In genomic region chr16:10694414-10694851, GRCm38 (mm10) we compare ENCODE assay signal across 10 mouse cellular contexts.
DNase-seq lines count a peak whose midpoint lies in the region; ATAC-seq and TF ChIP-seq lines count a peak whose summit lies in the region.
"Had no signal": no experiment of that assay in that cellular context is flagged by ENCODE, and none has a peak within 500 bp of the region (broad histone marks: within the 10 kb centered on the region; RNA-seq: fewer than 3 reads in every experiment).

No protein-coding gene starts in this region.

- H3K27ac ChIP-seq in small intestine, adult 2 months (ENCODE audit: insufficient read depth, low read depth, low read length), result 0 out of 2 replicates have a peak overlapping the region, but pooled peaks have one; percentile 3
- H3K27ac ChIP-seq in hindbrain, embryonic 11.5 days (ENCODE audit: low read depth, low read length), result no peak overlapping the region

- TF ChIP-seq POLR2A in small intestine, adult 2 months (IDR thresholded peaks at IDR 0.05; ENCODE audit: low read depth, low read length), result no peak

- no peaks in the 10 kb centered on the region for H3K36me3 ChIP-seq in small intestine, adult 2 months (ENCODE audit: control insufficient read depth, insufficient read depth, low read length)
- H3K36me3 ChIP-seq in hindbrain, embryonic 11.5 days (ENCODE audit: control insufficient read depth, insufficient read depth, low read length), result no peaks in the 10 kb centered on the region

- H3K4me2 ChIP-seq in hindbrain, embryonic 11.5 days (replicated peaks; ENCODE audit: low read depth, low read length), result no peak overlapping the region

- no peak overlapping the region for H3K9ac ChIP-seq in hindbrain, embryonic 11.5 days (ENCODE audit: low read depth, low read length)

- no peak for ATAC-seq in hindbrain, embryonic 11.5 days (ENCODE audit: low FRiP score)

- no peaks in the 10 kb centered on the region for H3K9me3 ChIP-seq in hindbrain, embryonic 11.5 days (ENCODE audit: control insufficient read depth, low read length)

- WGBS in small intestine, adult 2 months, result 13% methylated on average over 11 of the region's 11 CpGs
- WGBS in hindbrain, embryonic 11.5 days, result 67% methylated on average over 11 of the region's 11 CpGs

- peaks cover 28% of the 10 kb centered on the region for H3K4me1 ChIP-seq in small intestine, adult 2 months (ENCODE audit: control insufficient read depth, insufficient read depth, insufficient read length, low read length)
- no peaks in the 10 kb centered on the region for H3K4me1 ChIP-seq in hindbrain, embryonic 11.5 days (replicated peaks; ENCODE audit: control insufficient read depth, insufficient read depth, low read length)

- peak; percentile 43 to 54 for DNase-seq in cerebellum, postnatal 10 days
- DNase-seq in cerebellum, adult 8-10 months, result no peak
- DNase-seq in retina, postnatal 1 day, result peak; percentile 17
- no peak for DNase-seq in retina, embryonic 14.5 days (ENCODE audit: low spot score)
- DNase-seq in kidney, postnatal 14 days, result peak; percentile 84
- no peak for DNase-seq in hindbrain, embryonic 11.5 days (ENCODE audit: low spot score)
- DNase-seq in gastrocnemius, postnatal 4 days (ENCODE audit: low spot score in 2 of 2), result no peak

- no peaks in the 10 kb centered on the region for H3K27me3 ChIP-seq in small intestine, adult 2 months (ENCODE audit: control insufficient read depth, insufficient read depth, low read length)
- H3K27me3 ChIP-seq in hindbrain, embryonic 11.5 days (ENCODE audit: control insufficient read depth, insufficient read depth, low read length), result no peaks in the 10 kb centered on the region

- TF ChIP-seq CTCF in small intestine, adult 2 months (IDR thresholded peaks at IDR 0.05; ENCODE audit: extremely low read depth, insufficient read length, insufficient replicate concordance, low read depth, low read length), result no peak

- H3K4me3 ChIP-seq in small intestine, adult 2 months (ENCODE audit: low read depth, low read length), result no peak overlapping the region
- no peak overlapping the region for H3K4me3 ChIP-seq in hindbrain, embryonic 11.5 days (ENCODE audit: low read depth, low read length)
- H3K4me3 ChIP-seq: erythroblast, embryonic 14.5 days; myocyte had no signal

Comparison
In these comparisons a context has a peak if more than half of its experiments do, and no peak if none do; other contexts are left out.
1. DNase-seq: peak in cerebellum, postnatal 10 days (2 of 2), retina, postnatal 1 day (single experiment) and kidney, postnatal 14 days (single experiment); none in cerebellum, adult 8-10 months (single experiment), retina, embryonic 14.5 days (single experiment), hindbrain, embryonic 11.5 days (single experiment) and gastrocnemius, postnatal 4 days (0 of 2).